Mouse (Mus musculus) neural tube, embryonic 12.5 days (tissue): Measurements from ENCODE around the gene Map3k13. TPM values are rescaled to one million over a fixed set of nuclear protein-coding genes. Genes with fewer than 3 reads are reported as not detected.

Experiments used
- ATAC-seq: fragments of 200-750 bp; cut with Nextera tagmentation; 2 replicates; pipeline ENCODE4 v1.8.0; 2017; ENCODE audit warnings: low read depth, mild to moderate bottlenecking, moderate TSS enrichment, moderate library complexity; ENCODE audit not compliant: low FRiP score
- H3K27ac ChIP-seq: fragments of 300-500 bp; sonication (generic); 2 replicates; pipeline ENCODE4 v1.5.1; 2016
- H3K27me3 ChIP-seq: fragments of 300-500 bp; sonication (generic); replicated peaks from 2 replicates; pipeline ENCODE4 v1.6.1; 2016; ENCODE audit warnings: mild to moderate bottlenecking
- H3K36me3 ChIP-seq: fragments of 300-500 bp; sonication (generic); 2 replicates; pipeline ENCODE4 v1.6.1; 2016; ENCODE audit warnings: mild to moderate bottlenecking
- H3K4me1 ChIP-seq: fragments of 300-500 bp; sonication (generic); 2 replicates; pipeline ENCODE4 v1.6.1; 2016
- H3K4me2 ChIP-seq: fragments of 300-500 bp; sonication (generic); replicated peaks from 2 replicates; pipeline ENCODE4 v1.6.1; 2016; ENCODE audit warnings: mild to moderate bottlenecking
- H3K4me3 ChIP-seq: fragments of 300-500 bp; sonication (generic); 2 replicates; pipeline ENCODE4 v1.5.1; 2016
- H3K9ac ChIP-seq: fragments of 300-500 bp; sonication (generic); 2 replicates; pipeline ENCODE4 v1.6.1; 2016; ENCODE audit warnings: mild to moderate bottlenecking
- H3K9me3 ChIP-seq: fragments of 300-500 bp; sonication (generic); 2 replicates; pipeline ENCODE4 v1.6.1; 2016; ENCODE audit warnings: mild to moderate bottlenecking
- WGBS: fragments of 180-500 bp; shearing (Covaris S2); methylation state at CpG from one replicate; pipeline ENCODE4 v1.1.7; 2016; 5-methylcytosine and 5-hydroxymethylcytosine counted together
- polyA plus RNA-seq: library from polyadenylated mRNA; unstranded; fragments of >200 nt; fragmentation: Nextera tagmentation; extraction: Ambion mirVana; gene quantifications from 2 replicates; pipeline ENCODE4 v1.2.1, GENCODE M21; 2016

Map3k13 gene
- polyA plus RNA-seq, 1 experiment from 2014 or later: 12.2 TPM

DNA sequence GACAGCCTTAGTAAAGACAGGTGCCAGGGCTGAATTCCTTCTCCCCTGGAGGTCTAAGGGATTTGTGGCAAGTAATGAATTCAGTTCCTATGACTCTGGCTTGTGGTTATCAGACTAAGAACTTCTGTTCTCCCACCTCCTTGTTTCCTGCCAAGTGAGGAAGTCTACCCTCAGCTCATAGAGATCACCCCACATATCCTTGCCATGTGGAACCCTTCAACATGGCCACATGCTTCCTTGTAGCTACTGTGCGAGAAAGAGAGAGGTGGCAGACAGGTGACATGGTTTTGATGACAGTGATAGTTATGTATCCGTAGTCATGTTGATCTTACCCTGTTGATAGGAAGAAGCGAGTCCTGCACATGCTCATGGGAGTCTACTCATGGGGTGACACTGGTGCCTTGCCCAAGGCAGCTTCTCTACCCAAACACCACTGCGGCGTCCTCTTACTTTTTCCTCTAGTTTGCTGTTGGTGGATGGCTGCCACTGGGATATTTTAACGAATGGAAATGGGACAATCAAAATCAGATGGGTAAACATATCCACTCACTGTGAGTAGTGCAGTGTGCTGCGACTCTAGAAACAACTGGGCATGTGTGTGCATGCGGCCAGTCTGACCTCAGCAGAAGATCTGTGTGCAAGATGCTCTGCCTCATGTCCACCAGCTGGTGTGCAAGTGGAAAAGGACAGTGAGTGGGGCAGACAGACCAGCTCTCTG, 40.9 kb downstream of the Map3k13 start:
- no peak overlapping the region for H3K4me3 ChIP-seq
- no peak for ATAC-seq
- WGBS: 90% methylated on average over 8 of the region's 8 CpGs

DNA sequence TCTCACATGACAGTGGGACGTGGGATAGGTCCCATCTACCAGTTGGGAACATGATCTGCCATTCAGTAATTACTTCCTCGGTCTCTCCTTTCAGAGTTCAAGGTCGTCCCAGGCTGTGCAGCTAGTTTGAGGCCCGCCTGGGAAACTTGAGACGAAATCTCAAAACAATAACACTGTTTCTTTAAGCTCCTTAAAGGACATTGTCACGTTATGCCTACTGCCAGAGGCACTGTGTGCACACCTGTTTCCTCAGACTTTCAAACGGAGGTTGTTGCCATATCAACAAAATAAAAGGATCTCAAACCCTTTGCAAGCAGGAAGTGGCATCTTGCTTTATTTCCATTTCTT, 41.4 kb downstream of the Map3k13 start:
- no peaks in the 10 kb centered on the region for H3K36me3 ChIP-seq
- no peaks in the 10 kb centered on the region for H3K4me1 ChIP-seq
- WGBS: 62% methylated on average over 7 of the region's 7 CpGs
- no peak overlapping the region for H3K4me3 ChIP-seq
- no peak overlapping the region for H3K27ac ChIP-seq
- H3K9me3 ChIP-seq: no peaks in the 10 kb centered on the region
- no peak overlapping the region for H3K9ac ChIP-seq
- H3K27me3 ChIP-seq: no peaks in the 10 kb centered on the region
- ATAC-seq: no peak
- no peak overlapping the region for H3K4me2 ChIP-seq

More for the DNA sequence above, 40.9 kb downstream of the Map3k13 start:
- Histone ChIP-seq H3K36me3 (no peaks in the 10 kb centered on the region), H3K4me2 (no peak overlapping the region), H3K9me3 (no peaks in the 10 kb centered on the region), H3K4me1 (no peaks in the 10 kb centered on the region), H3K9ac (no peak overlapping the region), H3K27ac (no peak overlapping the region), H3K27me3 (no peaks in the 10 kb centered on the region)

DNA sequence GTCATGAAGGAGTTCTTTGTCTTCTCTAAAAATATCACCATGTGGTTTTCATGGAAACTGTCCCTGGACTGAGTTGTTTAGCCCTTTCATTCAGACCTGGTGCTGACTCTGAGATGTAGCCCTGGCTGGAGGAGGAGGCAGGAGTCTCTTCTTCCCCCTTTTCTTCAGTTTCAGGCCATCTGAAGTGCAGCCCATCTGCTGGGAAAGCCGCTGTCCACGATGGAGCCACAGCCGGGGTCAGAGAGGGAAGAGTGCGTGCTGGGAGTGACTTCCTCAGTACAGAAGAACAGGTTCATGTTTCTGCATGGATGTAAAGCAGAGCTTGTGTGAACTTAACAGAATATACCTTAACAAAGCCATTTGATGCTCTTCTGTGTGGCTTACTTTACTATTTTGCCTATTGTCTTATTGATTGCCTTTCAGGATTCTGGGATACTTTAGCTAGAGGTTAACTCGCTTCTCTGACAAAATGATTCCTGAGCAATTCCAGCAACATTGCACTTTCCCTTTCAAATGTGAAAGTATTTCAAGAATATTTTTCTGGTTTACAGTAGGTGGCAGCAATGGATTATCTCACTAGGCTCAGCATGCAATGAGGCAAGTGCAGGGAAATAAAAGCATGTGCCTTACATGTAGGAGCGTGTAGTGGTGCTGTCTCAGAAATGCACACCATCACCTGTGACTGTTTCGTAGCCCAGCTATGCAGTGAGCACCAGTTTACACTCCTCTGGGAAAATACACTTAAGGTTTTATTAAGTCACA, 42.3 kb downstream of the Map3k13 start:
- H3K27me3 ChIP-seq: no peaks in the 10 kb centered on the region
- no peak overlapping the region for H3K4me2 ChIP-seq
- WGBS: 59% methylated on average over 7 of the region's 7 CpGs
- H3K9me3 ChIP-seq: no peaks in the 10 kb centered on the region
- no peak overlapping the region for H3K9ac ChIP-seq
- H3K27ac ChIP-seq: no peak overlapping the region
- no peaks in the 10 kb centered on the region for H3K36me3 ChIP-seq
- H3K4me1 ChIP-seq: no peaks in the 10 kb centered on the region
- peak; percentile 66; the same call in 1 of the 2 replicates for ATAC-seq
- no peak overlapping the region for H3K4me3 ChIP-seq

DNA sequence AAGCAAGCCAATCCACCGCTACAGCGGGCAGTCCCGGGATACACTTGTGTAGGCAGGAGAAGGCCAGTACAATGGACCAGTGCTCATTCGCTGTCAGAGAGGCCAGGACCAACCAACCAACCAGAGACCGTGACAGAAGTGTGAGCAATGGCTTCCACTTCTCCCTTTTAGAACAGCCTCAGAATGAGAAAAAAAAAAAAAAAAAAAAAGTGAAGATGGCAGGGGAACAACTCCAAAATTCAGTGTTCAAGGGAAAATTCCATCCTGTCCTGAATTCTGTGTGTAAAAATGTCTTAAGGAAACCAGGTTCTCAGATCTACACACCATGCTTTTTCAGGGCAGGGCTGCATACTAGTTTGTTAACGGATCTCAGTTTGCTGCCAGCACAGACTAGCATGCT, 43.5 kb downstream of the Map3k13 start:
- no peaks in the 10 kb centered on the region for H3K36me3 ChIP-seq
- no peak; the same call in 1 of the 2 replicates for ATAC-seq
- H3K4me1 ChIP-seq: no peaks in the 10 kb centered on the region
- no peak overlapping the region for H3K4me3 ChIP-seq
- no peaks in the 10 kb centered on the region for H3K9me3 ChIP-seq
- 90% methylated on average over 6 of the region's 6 CpGs for WGBS
- H3K9ac ChIP-seq: no peak overlapping the region
- H3K4me2 ChIP-seq: no peak overlapping the region
- no peaks in the 10 kb centered on the region for H3K27me3 ChIP-seq
- H3K27ac ChIP-seq: no peak overlapping the region

DNA sequence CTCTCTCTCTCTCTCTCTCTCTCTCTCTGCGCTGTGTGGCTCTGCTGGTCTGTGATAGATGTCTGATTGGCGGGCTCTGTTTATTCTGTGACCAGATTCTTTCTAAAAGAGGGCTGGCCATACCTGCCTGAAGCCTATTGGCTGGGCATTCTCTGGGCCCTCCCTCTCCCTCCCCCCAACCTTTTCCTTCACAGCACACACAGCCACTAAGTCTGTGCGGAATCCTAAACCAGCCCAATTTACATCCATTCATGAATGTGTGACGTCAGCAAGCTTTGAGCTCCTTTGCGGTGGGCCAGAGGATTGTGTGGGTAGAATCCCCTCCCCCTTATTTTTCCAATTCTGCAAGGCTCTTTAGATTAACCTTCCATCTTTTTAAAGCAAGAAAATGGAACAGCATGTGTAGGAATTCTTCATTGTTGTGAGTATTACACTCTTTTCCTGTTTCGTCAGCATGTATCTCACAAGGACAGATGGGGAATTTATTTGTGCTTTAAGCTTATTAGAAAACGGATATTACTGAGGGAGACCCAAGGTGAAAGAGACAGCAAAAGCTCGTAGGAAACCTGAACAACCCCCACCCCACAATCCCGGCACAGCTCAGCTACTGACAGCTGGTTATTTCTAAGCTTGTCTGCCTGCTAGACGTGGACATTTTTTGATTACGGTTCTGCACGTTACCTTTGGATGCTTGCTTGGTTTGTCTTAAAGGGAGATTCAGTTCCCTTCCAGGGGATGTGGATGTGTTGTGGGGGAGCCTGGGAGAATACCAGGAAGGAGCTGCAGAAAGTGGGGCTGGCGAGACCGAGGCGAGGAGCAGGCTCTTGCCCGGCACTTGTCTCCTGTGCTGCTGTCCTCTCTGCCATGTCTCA, 51.9 kb downstream of the Map3k13 start:
- H3K4me2 ChIP-seq: peak overlapping the region; percentile 63
- peak overlapping the region; percentile 48 for H3K4me3 ChIP-seq
- H3K27me3 ChIP-seq: no peaks in the 10 kb centered on the region
- H3K36me3 ChIP-seq: no peaks in the 10 kb centered on the region
- no peaks in the 10 kb centered on the region for H3K9me3 ChIP-seq
- 0 out of 2 replicates have a peak, but pooled peaks cover 3% of the 10 kb centered on the region for H3K4me1 ChIP-seq
- peak overlapping the region; percentile 62 for H3K9ac ChIP-seq
- peak overlapping the region; percentile 69 for H3K27ac ChIP-seq
- WGBS: 1% methylated on average over 16 of the region's 16 CpGs
- ATAC-seq: peak; percentile 100

DNA sequence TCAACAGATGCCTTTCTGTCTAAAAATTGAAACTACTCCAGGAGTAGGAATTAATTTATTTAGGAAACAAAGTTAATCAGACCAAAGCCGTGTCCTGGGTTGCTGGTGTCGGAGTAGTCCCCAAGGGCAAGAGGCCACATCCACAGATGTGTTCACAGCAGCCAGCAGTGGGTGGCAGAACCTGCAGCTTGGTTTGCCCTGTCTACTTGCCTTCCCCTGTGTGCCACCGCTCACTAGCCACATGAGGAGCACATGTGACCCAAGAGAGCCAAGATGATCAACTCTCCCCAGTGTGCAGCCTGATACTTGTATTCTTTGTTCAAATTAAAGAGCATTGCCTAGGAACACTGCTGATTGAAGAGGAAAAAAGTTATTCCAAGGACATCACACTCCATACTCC, 54.3 kb downstream of the Map3k13 start:
- no peaks in the 10 kb centered on the region for H3K9me3 ChIP-seq

DNA sequence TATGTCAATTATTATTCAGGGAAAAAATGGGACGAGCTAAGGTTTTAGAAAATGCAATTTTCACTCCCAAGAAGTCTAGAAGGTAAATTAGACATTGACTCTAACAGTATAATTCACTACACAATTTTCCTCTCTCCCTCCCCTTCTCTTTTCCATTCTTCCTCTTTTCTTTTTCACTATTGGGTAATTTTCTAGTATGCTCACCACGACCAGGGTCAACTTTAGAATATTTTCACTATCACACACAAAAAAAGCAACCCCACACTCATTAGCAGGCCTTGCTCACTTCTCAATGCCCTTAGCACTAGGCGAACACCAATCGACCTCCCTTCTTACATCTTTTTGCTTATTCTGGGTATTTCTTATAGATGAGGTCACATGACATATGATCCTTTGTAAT, 54.7 kb downstream of the Map3k13 start:
- Histone ChIP-seq H3K36me3 (no peaks in the 10 kb centered on the region), H3K4me2 (peak overlapping the region; percentile 32; the same call in 1 of the 2 replicates), H3K4me1 (peaks cover 24% of the 10 kb centered on the region), H3K4me3 (no peak overlapping the region), H3K27ac (no peak overlapping the region), H3K9ac (no peak overlapping the region), H3K27me3 (no peaks in the 10 kb centered on the region), H3K9me3 (no peaks in the 10 kb centered on the region)
- no peak for ATAC-seq
- 85% methylated on average over 4 of the region's 4 CpGs for WGBS

More for the DNA sequence above, 54.3 kb downstream of the Map3k13 start:
- Histone ChIP-seq H3K4me1 (peaks cover 22% of the 10 kb centered on the region), H3K27me3 (no peaks in the 10 kb centered on the region), H3K4me2 (peak overlapping the region; percentile 32), H3K27ac (no peak overlapping the region), H3K4me3 (no peak overlapping the region), H3K36me3 (no peaks in the 10 kb centered on the region), H3K9ac (no peak overlapping the region)
- 58% methylated on average over 3 of the region's 3 CpGs for WGBS
- no peak for ATAC-seq

DNA sequence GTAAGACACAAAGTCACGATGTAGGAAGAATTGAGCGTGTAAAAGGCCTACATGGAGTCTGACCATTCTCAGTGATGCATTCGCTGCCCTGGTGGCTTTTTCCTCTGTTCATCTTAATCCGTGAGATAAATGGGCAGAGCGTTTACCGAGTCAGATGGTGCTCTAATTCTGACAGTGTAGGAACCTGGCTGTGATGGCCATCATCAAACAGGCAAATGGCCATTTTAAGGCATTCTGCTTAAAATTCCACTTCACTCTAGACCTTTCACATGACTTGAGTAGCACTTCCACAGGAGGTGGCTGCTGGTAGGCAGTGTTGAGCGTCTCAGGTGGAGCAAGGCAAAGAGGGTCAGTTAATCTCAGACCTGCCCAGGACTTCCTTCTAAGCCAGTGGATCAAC, 58.2 kb downstream of the Map3k13 start:
- WGBS: 80% methylated on average over 7 of the region's 7 CpGs
- H3K9ac ChIP-seq: no peak overlapping the region
- peak overlapping the region; percentile 77; the same call in 1 of the 2 replicates for H3K27ac ChIP-seq
- no peak for ATAC-seq
- peak overlapping the region; percentile 30 for H3K4me2 ChIP-seq
- H3K27me3 ChIP-seq: no peaks in the 10 kb centered on the region
- no peak overlapping the region for H3K4me3 ChIP-seq
- no peaks in the 10 kb centered on the region for H3K36me3 ChIP-seq
- no peaks in the 10 kb centered on the region for H3K9me3 ChIP-seq
- H3K4me1 ChIP-seq: peaks cover 54% of the 10 kb centered on the region

DNA sequence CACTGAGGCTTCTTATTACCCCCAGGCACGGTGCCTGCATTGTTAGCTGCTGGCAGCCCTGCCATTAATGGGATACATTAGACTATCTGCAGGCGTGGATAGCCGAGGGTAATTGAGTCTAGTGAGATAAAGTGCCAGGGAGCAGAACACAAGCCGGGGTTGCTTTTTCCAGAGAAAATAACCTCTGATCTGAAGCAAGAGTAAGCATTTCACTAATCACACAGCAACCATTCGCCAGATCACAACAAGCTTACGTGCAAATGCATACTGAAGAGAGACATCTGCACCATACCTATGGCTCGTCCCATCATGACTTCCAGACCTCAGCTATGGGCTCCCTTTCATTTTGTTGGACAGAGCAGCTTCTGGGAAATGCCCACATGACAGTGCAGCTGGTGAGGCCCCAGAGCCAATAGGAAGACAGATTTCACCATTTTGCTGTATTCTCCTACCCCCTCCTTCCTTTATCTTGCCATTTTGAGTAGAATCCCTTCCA, 59.3 kb downstream of the Map3k13 start:
- peaks cover 60% of the 10 kb centered on the region for H3K4me1 ChIP-seq
- H3K36me3 ChIP-seq: no peaks in the 10 kb centered on the region
- no peak overlapping the region for H3K4me3 ChIP-seq
- H3K27ac ChIP-seq: peak overlapping the region; percentile 28; the same call in 1 of the 2 replicates
- ATAC-seq: peak; percentile 71
- no peak overlapping the region for H3K9ac ChIP-seq
- peak overlapping the region; percentile 30 for H3K4me2 ChIP-seq
- no peaks in the 10 kb centered on the region for H3K9me3 ChIP-seq
- 34% methylated on average over 7 of the region's 7 CpGs for WGBS
- no peaks in the 10 kb centered on the region for H3K27me3 ChIP-seq

DNA sequence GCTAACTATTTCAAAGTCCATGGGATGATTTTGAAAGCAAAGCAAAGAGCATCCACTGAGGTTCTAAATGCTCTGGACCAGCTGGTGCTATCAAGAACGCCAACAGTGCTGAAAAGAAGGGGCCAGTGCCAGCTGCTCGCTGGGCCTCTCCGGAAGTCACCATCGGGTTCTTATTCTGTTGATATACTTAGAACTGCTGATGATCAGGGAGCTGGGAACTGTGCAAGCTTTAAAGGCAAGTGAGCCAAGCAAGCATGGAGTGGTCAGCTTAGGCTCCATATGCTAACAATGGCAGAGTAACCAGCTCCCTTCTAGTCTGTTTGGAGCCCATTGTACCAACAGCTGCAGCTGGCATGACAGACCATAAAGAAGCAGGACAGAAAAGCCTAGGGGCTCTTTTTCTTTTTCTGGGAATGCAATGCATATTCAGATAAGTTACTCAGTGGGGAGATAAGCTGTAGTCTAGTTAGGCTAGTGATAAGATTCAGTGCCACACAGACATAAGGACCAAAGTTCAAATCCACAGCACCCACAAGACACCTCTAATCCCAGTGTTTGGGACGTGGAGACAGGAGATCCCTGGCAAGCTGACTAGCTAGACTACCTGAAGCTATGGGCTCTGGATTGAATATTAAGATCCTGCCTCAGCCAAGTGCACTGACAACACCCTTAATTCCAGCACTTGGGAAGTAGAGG, 60.6 kb downstream of the Map3k13 start:
- Histone ChIP-seq H3K27ac (0 out of 2 replicates have a peak overlapping the region, but pooled peaks have one; percentile 22), H3K9ac (no peak overlapping the region), H3K4me1 (peaks cover 66% of the 10 kb centered on the region), H3K27me3 (no peaks in the 10 kb centered on the region), H3K4me2 (no peak overlapping the region), H3K36me3 (no peaks in the 10 kb centered on the region), H3K9me3 (no peaks in the 10 kb centered on the region), H3K4me3 (no peak overlapping the region)
- no peak for ATAC-seq
- WGBS: 82% methylated on average over 5 of the region's 5 CpGs

DNA sequence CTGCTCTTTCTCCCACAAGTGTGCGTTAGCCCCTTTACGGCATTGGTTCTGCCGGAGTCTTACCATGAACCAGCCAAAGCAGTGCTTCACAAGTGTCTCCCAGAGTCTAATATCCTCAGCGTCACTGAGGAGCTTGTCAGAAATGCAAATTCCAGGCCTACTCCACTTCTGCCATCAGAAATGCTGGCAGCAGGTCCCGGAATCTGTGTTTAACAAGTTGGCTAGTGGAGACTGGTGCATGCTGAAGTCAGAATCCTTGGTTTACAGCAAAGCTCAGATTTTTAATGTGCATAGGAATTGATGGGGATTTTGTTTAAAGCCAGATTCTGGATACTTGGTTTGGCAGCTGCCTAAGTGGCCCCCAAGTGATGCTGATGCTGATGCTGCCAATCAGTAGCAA, 62.0 kb downstream of the Map3k13 start:
- Histone ChIP-seq H3K9me3 (no peaks in the 10 kb centered on the region), H3K4me1 (peaks cover 67% of the 10 kb centered on the region), H3K9ac (no peak overlapping the region), H3K27ac (no peak overlapping the region), H3K36me3 (no peaks in the 10 kb centered on the region), H3K27me3 (no peaks in the 10 kb centered on the region), H3K4me2 (no peak overlapping the region), H3K4me3 (no peak overlapping the region)
- 77% methylated on average over 5 of the region's 5 CpGs for WGBS
- no peak for ATAC-seq
